Mouse (Mus musculus): ENCODE results near the gene Gar1.

DNA sequence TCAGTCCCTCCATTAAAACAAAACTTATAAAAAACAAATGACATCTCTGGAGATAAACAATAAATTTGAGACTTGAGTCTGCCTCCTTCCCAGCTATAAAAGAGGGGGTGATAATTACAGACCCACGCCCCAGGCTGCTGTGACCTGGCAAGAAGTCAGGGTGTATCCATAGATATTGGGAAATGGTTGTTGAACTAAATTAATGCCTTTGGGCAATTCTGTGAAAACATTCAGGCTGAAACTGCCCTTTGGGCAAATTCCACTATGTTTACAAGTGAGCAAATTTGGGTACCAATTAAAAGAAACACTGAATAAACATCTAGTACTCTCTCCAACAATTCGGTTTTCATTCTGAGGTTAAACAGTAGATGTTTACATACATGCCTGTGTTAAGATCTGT lies 32.2 kb downstream of the Gar1 start:
- no peak for TF ChIP-seq GATA1 (IDR thresholded peaks at IDR 0.05; ENCODE audit: low read length)
- TF ChIP-seq TAL1 (IDR thresholded peaks at IDR 0.05; ENCODE audit: low read length): no peak

Data from erythroblast, embryonic 14.5 days (primary cell).